Mouse (Mus musculus) mature B cell (primary cell): ENCODE data around the gene Klhdc4.

ENCODE experiments used
- in situ Hi-C: fragments of 300-500 bp; cut with MboI; formaldehyde crosslinking; loops from 2 replicates; pipeline ENCODE4 v1.14.3; 2019

Gene Klhdc4

DNA sequence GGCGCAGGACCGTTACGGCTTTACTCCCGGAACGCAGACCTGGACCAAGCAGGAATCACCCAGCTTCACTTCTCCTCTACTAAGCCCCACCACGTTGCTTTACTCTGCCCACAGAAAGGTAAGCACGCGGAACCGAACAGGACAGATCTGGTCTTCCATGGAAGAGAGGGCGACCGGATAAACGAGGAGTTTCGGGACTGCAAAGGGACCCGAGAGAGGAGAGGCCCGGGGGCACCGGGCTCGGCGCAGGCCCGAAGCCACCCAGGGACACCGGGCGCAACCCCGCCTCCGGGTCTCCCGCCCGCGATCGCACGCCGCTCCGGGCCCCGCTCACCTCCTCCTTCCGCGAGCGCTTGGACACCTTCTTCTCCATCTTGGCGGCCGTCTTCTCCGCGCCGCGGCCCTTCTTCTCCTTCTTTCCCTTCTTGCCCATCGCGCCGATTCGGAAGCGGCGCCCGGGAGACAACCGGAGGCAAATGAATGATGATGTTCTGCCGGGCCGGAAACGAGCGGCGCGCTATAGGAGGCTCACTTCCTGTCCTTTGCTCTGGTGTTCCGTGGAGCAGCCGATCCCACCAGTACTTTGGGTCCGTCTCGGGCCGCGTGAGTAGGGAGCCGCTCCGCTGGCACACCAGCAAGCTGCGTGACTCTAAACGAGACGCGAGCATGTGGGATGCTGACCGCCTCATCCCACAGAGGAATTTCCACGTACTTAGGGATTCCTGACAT lies at the start of gene Klhdc4:
Klhdc4 (minus strand) TSS at position 522 of the 729 bp plus-strand sequence.
- in situ Hi-C loops = no loop called here

DNA sequence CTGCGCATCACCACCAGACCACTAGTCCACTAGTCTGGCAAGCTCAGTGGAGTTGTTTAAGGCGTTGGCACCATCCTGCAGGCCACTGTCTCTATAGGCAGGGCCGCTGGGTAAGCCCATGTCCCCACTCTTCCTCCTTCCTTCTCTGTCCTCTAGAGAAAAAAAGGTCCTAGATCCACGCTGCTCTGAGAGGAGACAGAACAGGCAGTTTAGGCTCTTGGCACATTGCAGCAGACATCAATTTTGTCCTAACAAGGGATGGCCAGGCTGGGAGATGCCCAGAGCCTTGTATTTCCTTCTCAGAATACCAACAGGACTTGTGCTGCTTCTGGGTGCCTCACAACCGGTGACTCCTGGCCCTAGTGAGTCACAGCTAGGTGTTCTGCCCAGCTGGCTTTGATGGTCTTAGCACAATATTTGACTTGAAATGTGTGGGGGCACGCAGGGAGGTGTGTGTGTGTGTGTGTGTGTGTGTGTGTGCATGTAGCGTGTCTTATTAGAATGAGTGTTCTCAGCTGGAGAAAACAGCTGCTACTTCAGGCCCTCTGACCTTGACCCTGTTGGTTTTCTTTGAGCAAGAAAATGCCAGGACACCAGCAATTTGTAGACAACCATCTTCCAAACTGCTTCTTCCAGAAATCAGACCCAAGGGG lies 48.6 kb upstream of the Klhdc4 start:
- in situ Hi-C loops = no loop called here

GRCm38 (mm10) chr8:121877212-121877611 lies 47.8 kb upstream of the Klhdc4 start:
- in situ Hi-C loops = no loop called here

GRCm38 (mm10) chr8:121875517-121875916 lies 46.1 kb upstream of the Klhdc4 start:
- in situ Hi-C loops = no loop called here

DNA sequence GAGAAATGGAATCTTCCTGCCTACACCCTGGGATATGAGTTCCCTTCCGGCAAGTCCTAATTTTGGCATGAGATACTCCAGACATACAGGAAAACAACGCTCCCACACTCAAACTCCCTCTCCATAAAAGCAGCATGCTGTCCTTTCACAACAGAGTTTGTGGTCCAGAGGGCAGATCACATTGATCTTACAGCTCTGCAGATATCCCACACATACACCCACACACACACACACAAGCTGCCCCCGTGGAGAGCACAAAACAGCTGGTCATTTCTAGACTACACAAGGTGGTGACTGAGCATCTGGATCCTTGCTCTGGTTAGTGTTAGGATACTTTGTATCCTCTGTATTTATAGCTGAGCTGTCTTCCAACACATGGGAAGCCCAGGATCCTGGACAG lies 45.7 kb upstream of the Klhdc4 start:
- in situ Hi-C loops = no loop called here

DNA sequence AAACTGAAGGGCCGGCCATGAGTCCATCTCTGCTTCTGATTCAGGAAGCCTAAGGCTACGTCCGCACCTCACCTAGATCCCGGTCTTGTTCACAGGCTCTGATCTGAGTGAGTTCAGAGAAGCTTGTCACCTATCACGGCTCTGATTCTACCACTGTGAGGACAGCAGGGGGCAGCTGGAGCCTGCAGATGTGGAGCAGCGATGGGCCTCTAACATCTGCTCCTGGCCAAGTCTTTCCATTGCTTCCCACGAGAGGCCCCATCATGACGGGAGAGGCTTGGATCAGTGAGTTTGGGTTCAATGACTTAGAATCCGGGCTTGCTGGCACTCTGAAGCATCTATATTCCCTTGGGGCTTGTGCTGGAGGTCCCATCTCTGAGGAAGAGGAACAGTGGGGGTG lies 44.7 kb upstream of the Klhdc4 start:
- in situ Hi-C loops = no loop called here

GRCm38 (mm10) chr8:121871833-121872440 lies 42.6 kb upstream of the Klhdc4 start:
- in situ Hi-C loops = no loop called here

DNA sequence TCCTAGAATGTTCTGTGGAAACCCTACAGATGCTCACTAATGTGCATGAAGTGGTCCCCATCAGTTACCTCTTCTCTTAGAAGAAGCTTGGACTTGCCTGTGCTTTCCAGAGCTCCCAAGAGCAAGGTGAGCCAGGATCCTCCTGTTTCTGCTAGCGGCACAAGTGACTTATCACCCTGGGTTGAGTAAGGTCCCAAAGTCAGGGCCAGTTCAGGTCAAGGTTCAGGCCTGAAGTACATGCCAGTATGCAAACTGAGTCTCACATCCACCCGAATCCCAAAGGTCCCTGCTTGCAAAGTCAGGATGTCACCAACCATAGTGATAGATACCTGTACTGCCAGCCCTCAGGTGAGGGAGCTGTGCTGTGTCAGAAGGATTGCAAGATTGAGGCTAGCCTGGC lies 40.8 kb upstream of the Klhdc4 start:
- in situ Hi-C loops = no loop called here

GRCm38 (mm10) chr8:121868896-121869295 lies 39.5 kb upstream of the Klhdc4 start:
- in situ Hi-C loops = no loop called here

DNA sequence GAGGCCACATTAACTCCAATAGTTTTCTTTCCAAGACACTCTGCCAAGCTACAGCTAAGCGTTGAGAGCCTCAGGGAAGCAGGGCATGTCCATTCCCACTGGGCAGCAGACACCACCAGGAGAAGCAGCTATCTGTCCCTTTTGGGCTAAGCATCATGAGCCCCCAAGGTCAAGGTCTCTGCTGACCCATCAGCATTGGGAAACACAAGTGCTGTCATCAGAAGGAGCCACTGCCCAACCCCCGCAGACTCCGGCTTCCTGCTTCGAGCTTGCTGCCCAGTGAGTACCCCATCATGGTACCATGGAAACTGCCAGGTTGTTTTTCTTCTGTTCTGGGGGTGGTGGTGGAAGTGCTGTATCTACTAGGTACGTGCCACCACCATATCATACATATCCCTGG lies 38.8 kb upstream of the Klhdc4 start:
- in situ Hi-C loops = no loop called here

GRCm38 (mm10) chr8:121865356-121865755 lies 36.0 kb upstream of the Klhdc4 start:
- in situ Hi-C loops = no loop called here

- in situ Hi-C loops = no loop called here
Observed at GRCm38 (mm10) chr8:121861806-121862548, 32.6 kb upstream of the Klhdc4 start.

GRCm38 (mm10) chr8:121861276-121861675 lies 31.9 kb upstream of the Klhdc4 start:
- in situ Hi-C loops = no loop called here

DNA sequence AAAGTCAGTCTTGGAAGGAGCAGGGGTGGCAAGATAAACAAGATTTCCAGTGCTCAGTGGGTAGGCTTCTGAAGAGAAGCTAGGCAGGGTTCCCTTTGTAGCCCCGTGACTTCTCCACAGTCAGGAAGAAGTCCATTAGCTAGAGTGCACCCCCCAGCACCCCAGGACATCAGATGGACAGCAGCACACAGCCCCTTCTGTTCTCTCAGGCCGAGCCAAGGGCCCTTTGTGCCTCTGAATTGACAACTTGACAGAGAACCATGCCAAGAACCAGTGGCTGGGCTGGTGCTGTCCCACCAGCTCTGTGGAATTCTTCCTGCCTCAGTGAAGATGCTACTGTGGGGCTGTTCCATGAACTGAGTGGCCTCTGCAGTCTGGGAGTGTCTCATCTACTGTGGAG lies 28.4 kb upstream of the Klhdc4 start:
- in situ Hi-C loops = no loop called here

DNA sequence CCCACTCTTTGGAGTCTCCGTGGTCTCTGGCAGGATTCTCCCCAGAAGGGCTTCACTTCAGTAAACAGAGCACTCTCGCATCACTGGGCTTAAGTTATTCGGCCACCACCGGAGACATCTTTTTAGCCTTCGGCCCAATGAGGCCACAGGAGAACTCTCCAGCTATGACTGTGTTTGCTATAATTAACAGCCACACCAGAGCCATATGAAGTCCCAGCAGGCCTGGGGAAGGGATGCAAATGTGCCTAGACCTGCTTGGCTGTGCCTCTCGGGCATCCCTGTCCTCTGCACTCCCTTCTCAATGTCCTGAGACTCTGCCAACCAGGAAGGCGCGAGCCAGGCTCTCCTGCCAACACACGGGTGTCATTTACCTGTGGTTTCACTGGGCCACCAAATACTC lies 28.0 kb upstream of the Klhdc4 start:
- in situ Hi-C loops = no loop called here

GRCm38 (mm10) chr8:121856071-121856746 lies 26.8 kb upstream of the Klhdc4 start:
- in situ Hi-C loops = no loop called here

GRCm38 (mm10) chr8:121853586-121853985 lies 24.2 kb upstream of the Klhdc4 start:
- in situ Hi-C loops = loop anchor here (5.0 kb wide), 1 partner anchor 59 kb away; no protein-coding TSS in a partner anchor

DNA sequence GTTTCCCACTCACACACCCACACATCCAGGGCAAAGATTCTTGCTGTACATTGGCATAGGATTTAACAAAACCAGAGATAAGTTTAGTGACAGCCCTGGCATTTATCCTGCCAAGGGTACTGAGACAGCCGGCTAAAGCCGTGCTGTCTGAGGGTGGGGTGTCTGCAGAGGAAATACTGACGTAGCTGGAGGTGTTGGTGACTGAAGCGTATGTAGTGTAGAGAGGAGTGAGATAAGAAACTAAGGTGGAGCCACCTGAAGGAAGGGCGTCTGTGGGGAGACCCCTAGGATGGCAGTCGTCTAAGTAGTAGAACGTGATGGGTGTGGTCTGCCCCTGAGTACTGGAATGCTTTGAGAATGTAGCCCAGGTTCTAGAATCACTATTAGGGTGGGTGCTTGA lies 23.1 kb upstream of the Klhdc4 start:
- in situ Hi-C loops = loop anchor here (5.0 kb wide), 1 partner anchor 60 kb away; no protein-coding TSS in a partner anchor

DNA sequence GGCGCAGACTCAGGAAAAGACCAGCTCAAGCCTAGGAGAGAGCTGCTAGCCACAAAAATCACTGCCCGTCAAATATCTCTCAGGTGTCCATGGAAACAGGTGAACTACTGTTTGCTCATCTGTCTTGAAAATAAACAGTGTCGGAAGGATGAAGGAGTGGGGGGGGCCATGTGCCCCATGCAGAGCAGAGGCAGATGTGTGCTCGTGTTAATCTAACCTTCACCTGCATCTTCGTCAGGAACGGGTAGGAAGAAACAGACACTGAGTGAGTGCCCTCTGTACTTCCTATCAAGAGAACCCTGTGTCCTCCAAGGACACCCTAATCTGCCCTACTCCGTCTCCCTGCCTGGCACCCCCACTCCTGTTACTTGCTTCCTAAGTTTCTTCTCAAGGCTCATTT lies 22.3 kb upstream of the Klhdc4 start:
- in situ Hi-C loops = loop anchor here (5.0 kb wide), 1 partner anchor 61 kb away; no protein-coding TSS in a partner anchor

- in situ Hi-C loops = loop anchor here (5.0 kb wide), 1 partner anchor 61 kb away; no protein-coding TSS in a partner anchor
Observed at GRCm38 (mm10) chr8:121850821-121851470, 21.6 kb upstream of the Klhdc4 start.

DNA sequence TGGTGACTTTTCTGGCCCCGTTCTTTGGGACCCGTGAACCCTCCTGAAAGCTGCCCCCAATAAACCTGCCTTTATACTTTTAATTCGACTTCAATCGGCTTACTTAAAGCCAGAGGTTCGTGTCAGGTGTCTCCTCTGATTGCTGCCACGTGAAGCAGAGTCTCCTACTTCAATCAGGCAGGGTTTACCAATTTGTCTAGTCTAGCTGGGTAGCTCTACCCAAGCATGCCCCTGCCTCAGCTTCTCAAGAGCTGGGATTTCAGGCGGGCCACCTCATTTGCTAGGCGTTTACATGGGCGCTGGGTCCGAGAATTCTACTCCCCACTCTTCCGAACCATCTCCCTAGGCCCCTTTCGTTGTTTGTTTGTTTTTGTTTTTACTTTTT lies 21.1 kb upstream of the Klhdc4 start:
- in situ Hi-C loops = loop anchor here (5.0 kb wide), 1 partner anchor 62 kb away; no protein-coding TSS in a partner anchor
